Mouse (Mus musculus) kidney, postnatal 14 days (tissue): Measurements from ENCODE around the gene Olfr279.

Source experiments
- DNase-seq: peaks from one replicate; pipeline ENCODE4 v3.0.0; 2022; ENCODE audit warnings: mixed read lengths

Olfr279 gene

GRCm38 (mm10) chr15:98492102-98492501 is at the start of gene Olfr279:
Gene Olfr279 (plus strand): TSS chr15:98492402.
- no peak for DNase-seq

- DNase-seq: no peak
Measured at GRCm38 (mm10) chr15:98444561-98444960, 47.6 kb upstream of the Olfr279 start.

GRCm38 (mm10) chr15:98448521-98448920 is 43.7 kb upstream of the Olfr279 start:
- peak; percentile 29 for DNase-seq

GRCm38 (mm10) chr15:98452288-98452687 is 39.9 kb upstream of the Olfr279 start, which contains the start of gene Olfr281:
Gene Olfr281 (plus strand): TSS chr15:98452588.
- DNase-seq: no peak

- no peak for DNase-seq
Measured at GRCm38 (mm10) chr15:98469596-98469995, 22.6 kb upstream of the Olfr279 start, which contains the start of gene OR5BS1P. Gene OR5BS1P (plus strand): TSS chr15:98469896.

GRCm38 (mm10) chr15:98471539-98471938 is 20.7 kb upstream of the Olfr279 start:
- DNase-seq: no peak

GRCm38 (mm10) chr15:98474958-98475357 is 17.2 kb upstream of the Olfr279 start:
- no peak for DNase-seq

- peak; percentile 45 for DNase-seq
Measured at GRCm38 (mm10) chr15:98475382-98475781, 16.8 kb upstream of the Olfr279 start.

GRCm38 (mm10) chr15:98476281-98476680 is 15.9 kb upstream of the Olfr279 start:
- DNase-seq: no peak

GRCm38 (mm10) chr15:98479568-98480102 is 12.6 kb upstream of the Olfr279 start:
- DNase-seq: no peak

GRCm38 (mm10) chr15:98482701-98483100 is 9.5 kb upstream of the Olfr279 start, which contains the start of gene Lalba:
Gene Lalba (minus strand): TSS chr15:98482721.
- DNase-seq: peak; percentile 36

- peak; percentile 67 for DNase-seq
Measured at GRCm38 (mm10) chr15:98483907-98484886, 8.0 kb upstream of the Olfr279 start.

- no peak for DNase-seq
Measured at GRCm38 (mm10) chr15:98486433-98487021, 5.7 kb upstream of the Olfr279 start.

GRCm38 (mm10) chr15:98491332-98491731 is 870 bp upstream of the Olfr279 start:
- no peak for DNase-seq

GRCm38 (mm10) chr15:98497631-98498030 is 5.4 kb downstream of the Olfr279 start:
- no peak for DNase-seq

- DNase-seq: no peak
Measured at GRCm38 (mm10) chr15:98503317-98503716, 11.1 kb downstream of the Olfr279 start.

GRCm38 (mm10) chr15:98504514-98504913 is 12.3 kb downstream of the Olfr279 start:
- DNase-seq: peak; percentile 73

GRCm38 (mm10) chr15:98506253-98506957 is 14.2 kb downstream of the Olfr279 start:
- DNase-seq: peak; percentile 25

- DNase-seq: no peak
Measured at GRCm38 (mm10) chr15:98507321-98507720, 15.1 kb downstream of the Olfr279 start.

- no peak for DNase-seq
Measured at GRCm38 (mm10) chr15:98509387-98509786, 17.2 kb downstream of the Olfr279 start.

- peak; percentile 77 for DNase-seq
Measured at GRCm38 (mm10) chr15:98510438-98511385, 18.5 kb downstream of the Olfr279 start.
